Mouse (Mus musculus): ENCODE data around the gene Ankrd44.

Ankrd44 gene

DNA sequence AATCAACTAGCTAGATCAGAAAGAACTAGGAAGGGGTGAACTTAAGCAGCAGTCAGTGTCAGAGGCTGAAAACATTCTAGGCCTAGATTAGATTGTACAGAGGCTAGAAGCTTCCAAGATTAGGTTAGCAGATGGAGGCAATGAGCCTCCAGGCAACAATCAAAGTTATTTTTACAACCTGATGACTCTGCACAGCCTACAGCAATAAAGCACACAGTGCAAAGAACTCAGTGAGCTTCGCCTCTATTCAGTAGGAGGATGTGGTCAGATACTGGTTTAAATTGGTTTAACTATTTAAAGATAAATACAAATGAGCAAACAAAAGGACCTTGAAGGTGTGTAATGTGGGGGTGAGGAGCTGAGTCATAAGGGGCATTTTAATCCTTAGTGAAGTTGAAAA is 325.9 kb downstream of the Ankrd44 start:
- DNase-seq, result no peak

GRCm38 (mm10) chr1:54597594-54598217 is 328.5 kb downstream of the Ankrd44 start:
- DNase-seq, result no peak

DNA sequence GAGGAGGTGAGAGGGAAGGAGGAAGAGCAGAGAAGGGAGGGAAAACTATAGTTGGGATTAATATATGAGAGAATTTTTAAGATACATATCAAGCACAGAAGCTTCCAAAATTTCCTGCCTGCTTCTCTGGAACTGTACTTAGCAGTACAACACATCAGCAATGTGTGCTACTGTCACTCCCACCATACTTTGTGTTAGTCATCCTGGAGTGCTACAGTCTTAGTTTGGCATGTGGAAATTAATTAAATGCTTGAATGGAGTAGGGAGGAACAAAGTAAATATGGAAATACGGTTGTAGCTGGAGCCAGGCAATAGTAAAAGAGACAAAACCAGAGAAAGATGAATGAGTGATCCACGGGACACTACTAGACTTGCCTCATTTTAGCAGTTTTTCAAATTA is 330.0 kb downstream of the Ankrd44 start:
- no peak for DNase-seq
